Mouse (Mus musculus): ENCODE data around the gene Acads.

The Acads gene

DNA sequence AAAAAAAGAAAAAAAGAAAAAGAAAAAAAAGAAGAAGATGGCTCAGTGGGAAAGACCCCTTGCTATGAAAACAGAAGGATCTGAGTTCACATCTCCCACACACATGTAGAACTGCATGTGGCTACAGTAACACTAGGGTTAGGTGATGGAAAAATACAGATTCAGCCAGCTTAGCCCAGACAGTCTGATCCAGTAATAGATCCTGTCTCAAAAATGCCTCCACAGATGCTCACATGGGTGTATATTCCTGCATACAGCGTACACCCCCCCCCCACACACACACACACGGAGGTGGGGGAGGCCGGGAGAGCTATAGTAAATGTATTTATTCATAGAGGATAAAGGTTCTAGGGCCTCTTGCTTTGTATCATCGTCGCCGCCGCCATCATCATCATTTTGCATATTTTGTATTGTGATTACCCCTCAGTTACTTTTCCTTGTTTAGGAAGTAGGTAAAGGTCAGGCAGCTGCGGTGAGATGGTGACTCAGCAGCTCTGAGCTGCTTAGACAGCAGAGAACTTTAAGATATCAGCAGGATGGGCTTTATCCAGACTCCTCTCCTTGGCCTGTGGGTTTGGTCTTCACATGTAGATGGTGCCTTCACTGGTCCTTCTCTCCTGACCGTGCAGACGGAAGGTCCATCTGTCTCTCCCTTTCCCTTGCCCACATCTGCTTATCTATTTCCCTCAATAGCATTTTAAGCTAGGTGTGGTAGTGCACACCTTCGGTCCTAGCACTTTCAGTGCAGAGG is 50.3 kb downstream of the Acads start:
- DNase-seq, result no peak

DNA sequence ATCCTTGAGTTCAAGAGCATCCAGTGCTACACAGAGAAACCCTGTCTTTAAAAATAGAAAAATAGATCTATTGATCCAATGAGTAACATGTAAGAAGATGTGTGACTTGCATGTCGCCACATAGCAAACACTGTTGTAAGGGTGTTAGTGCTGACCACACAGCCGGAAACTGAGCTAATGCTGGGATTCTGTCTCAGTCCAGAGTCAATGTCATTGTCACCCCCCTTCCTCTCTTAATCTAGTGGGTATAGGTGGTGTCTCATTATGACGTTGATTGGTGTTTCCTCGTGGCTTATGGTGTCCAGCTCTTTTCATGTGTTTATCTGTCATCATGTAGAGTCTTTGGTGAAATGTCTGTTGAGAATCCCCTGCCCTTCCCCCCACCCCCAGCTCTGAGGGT is 52.9 kb downstream of the Acads start:
- no peak for DNase-seq

DNA sequence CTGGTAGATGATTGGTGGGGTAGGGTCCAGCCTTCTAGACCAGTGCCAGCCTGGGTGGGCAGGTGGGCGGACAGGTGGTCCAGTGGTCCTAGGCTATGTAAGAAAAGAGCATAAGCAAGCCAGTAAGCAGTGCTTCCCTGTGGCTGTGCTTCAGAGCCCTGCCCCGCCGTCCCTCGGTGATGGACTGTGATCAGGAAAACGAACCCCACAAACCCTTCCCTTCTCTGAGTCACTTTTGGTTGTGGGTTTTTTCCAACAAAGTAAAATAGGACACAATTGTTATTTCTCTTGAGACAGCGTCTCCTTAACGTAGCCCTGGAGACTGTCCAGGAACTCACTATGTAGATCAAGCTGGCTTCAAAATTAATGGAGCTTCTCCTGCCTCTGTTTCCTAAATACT is 55.8 kb downstream of the Acads start:
- DNase-seq, result no peak

DNA sequence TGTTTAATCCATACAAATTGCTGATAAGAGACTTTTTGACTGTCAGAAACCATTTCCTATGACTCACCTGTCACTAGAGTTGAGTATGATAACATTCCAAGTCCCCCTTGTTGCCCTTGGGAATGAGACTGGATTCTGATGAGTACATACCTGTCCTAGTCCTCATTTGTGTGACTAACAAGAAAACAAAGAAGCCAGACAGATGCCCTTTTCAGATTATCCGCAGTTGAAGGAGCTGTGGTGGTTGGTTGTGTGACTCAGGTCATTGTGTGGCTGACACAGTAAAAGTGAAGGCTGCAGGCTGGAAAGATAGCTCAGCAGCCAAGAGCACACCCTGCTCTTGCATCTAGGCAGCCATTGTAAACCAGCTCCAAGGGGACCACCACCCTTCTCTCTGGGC is 56.6 kb downstream of the Acads start:
- no peak for DNase-seq

DNA sequence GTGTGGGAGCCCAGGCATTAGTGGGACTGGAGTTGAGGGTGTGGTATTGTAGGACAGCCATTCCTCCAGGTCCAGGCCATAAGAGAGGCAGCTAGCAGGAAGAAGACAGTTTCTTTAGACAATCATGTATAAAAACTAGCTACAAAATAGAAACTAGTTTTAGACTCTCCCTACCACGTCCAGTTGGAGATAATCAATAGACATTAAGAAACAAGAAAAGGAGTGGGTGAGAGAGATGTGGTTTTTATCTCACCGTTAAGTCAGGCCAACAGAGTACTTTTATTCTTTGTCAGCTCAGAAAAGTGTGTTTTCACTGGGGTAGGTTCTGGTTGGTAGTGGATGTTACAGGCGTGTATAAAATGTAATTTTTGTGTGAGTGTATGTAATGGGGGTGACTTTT is 58.2 kb downstream of the Acads start:
- no peak for DNase-seq
